Mouse (Mus musculus) embryo, embryonic 10 days (tissue): ENCODE measurements at regions not wholly inside any gene's neighbourhood (a gene's known extent, or its start where the extent isn't known, plus 50 kb on each side); places are given as distances from the start of the nearest gene placed in this dataset.

Source experiments
- DNase-seq: peaks from one replicate; pipeline ENCODE4 v3.0.0-alpha.2; 2015; ENCODE audit warnings: low spot score

- DNase-seq = no peak
Observed at GRCm38 (mm10) chr4:31714054-31714651, 249.7 kb upstream of the Map3k7 start.

- DNase-seq = peak; percentile 25
Observed at GRCm38 (mm10) chr4:31723501-31723900, 240.4 kb upstream of the Map3k7 start.

GRCm38 (mm10) chr4:31724400-31724799, 239.5 kb upstream of the Map3k7 start:
- no peak for DNase-seq

- DNase-seq = no peak
Observed at GRCm38 (mm10) chr4:31727498-31728148, 236.3 kb upstream of the Map3k7 start.

GRCm38 (mm10) chr4:31728149-31728516, 235.8 kb upstream of the Map3k7 start:
- DNase-seq = no peak

GRCm38 (mm10) chr4:31743776-31744175, 220.1 kb upstream of the Map3k7 start:
- no peak for DNase-seq

GRCm38 (mm10) chr4:31744431-31744830, 219.5 kb upstream of the Map3k7 start:
- DNase-seq = no peak

GRCm38 (mm10) chr4:31753677-31754312, 210.1 kb upstream of the Map3k7 start:
- no peak for DNase-seq

GRCm38 (mm10) chr4:31757126-31757525, 206.8 kb upstream of the Map3k7 start:
- peak; percentile 49 for DNase-seq

- no peak for DNase-seq
Observed at GRCm38 (mm10) chr4:31760116-31760515, 203.8 kb upstream of the Map3k7 start.

GRCm38 (mm10) chr4:31762199-31762598, 201.7 kb upstream of the Map3k7 start:
- no peak for DNase-seq

GRCm38 (mm10) chr4:31768026-31768626, 195.8 kb upstream of the Map3k7 start:
- no peak for DNase-seq

GRCm38 (mm10) chr4:31769325-31769724, 194.6 kb upstream of the Map3k7 start:
- no peak for DNase-seq

GRCm38 (mm10) chr4:31786284-31786683, 177.6 kb upstream of the Map3k7 start:
- DNase-seq = peak; percentile 19

- DNase-seq = no peak
Observed at GRCm38 (mm10) chr4:31817574-31818240, 146.2 kb upstream of the Map3k7 start.

- no peak for DNase-seq
Observed at GRCm38 (mm10) chr4:31819521-31820259, 144.2 kb upstream of the Map3k7 start.

GRCm38 (mm10) chr4:31823574-31824348, 140.1 kb upstream of the Map3k7 start:
- DNase-seq = peak; percentile 43

GRCm38 (mm10) chr4:31824518-31825437, 139.1 kb upstream of the Map3k7 start:
- peak; percentile 41 for DNase-seq

- DNase-seq = peak; percentile 40
Observed at GRCm38 (mm10) chr4:31825438-31825830, 138.5 kb upstream of the Map3k7 start.

- no peak for DNase-seq
Observed at GRCm38 (mm10) chr4:31826661-31827060, 137.2 kb upstream of the Map3k7 start.
